Mouse (Mus musculus): ENCODE measurements around the gene Smarcb1. TPM values are rescaled to one million over a fixed set of nuclear protein-coding genes. Genes with fewer than 3 reads are reported as not detected.
"Not testable (repeated sequence)": the region's sequence is repeated elsewhere in the genome, so short reads cannot be mapped to it uniquely, and the experiment has no call there.

Smarcb1 gene
- total RNA-seq, 1 experiment: 84.4 TPM

- H3K4me1 ChIP-seq (ENCODE audit: control insufficient read depth in 2 of 2, insufficient read depth in 2 of 2, low read length in 2 of 2, poor library complexity in 1 of 2): peaks cover 1 to 9% of the 10 kb centered on the region in 2 experiments; a peak in 3 of 4 replicates
- no peak overlapping the region for H3K27ac ChIP-seq (ENCODE audit: insufficient read depth, low read depth, low read length, poor library complexity, severe bottlenecking)
- no peak for TF ChIP-seq CHD2 (IDR thresholded peaks at IDR 0.05; ENCODE audit: low read depth, low read length)
- TF ChIP-seq ZNF384 (IDR thresholded peaks at IDR 0.05; ENCODE audit: low read depth, low read length): no peak
- TF ChIP-seq MAFK (IDR thresholded peaks at IDR 0.05; ENCODE audit: insufficient read depth, low read depth, low read length): no peak
- no peak for TF ChIP-seq HCFC1 (IDR thresholded peaks at IDR 0.05; ENCODE audit: borderline replicate concordance, insufficient read depth, low read length)
- no peak for TF ChIP-seq ZC3H11A (IDR thresholded peaks at IDR 0.05; ENCODE audit: borderline replicate concordance, low read depth, low read length)
- in situ Hi-C loops (cut with MboI; ENCODE audit: low sequenced_read_pairs in 2 of 2, unreplicated experiment in 2 of 2): no loop called here
- no peak for DNase-seq (ENCODE audit: low read depth, low spot score)
- H3K4me3 ChIP-seq (ENCODE audit: insufficient read depth in 1 of 2, low read depth in 1 of 2, low read length in 2 of 2, poor library complexity in 1 of 2, severe bottlenecking in 1 of 2): no peak overlapping the region
- H3K36me3 ChIP-seq (ENCODE audit: control insufficient read depth, insufficient read depth, low read length, poor library complexity, severe bottlenecking): peaks cover 33% of the 10 kb centered on the region
- no peaks in the 10 kb centered on the region for H3K9me3 ChIP-seq (ENCODE audit: control insufficient read depth, insufficient read depth, low read depth, low read length)
- no peak overlapping the region for H3K9ac ChIP-seq (ENCODE audit: insufficient read depth, low read depth, low read length, poor library complexity, severe bottlenecking)
Measured at GRCm38 (mm10) chr10:75894601-75895000, 26.8 kb downstream of the Smarcb1 start.

- in situ Hi-C loops (cut with MboI; ENCODE audit: low sequenced_read_pairs in 2 of 2, unreplicated experiment in 2 of 2): no loop called here
- Histone ChIP-seq H3K9ac (ENCODE audit: insufficient read depth, low read depth, low read length, poor library complexity, severe bottlenecking) (peak within 1 kb of the TSS; percentile 80), H3K27ac (ENCODE audit: insufficient read depth, low read depth, low read length, poor library complexity, severe bottlenecking) (peak within 1 kb of the TSS; percentile 41; the same call in 1 of the 2 replicates), H3K4me3 (ENCODE audit: insufficient read depth in 1 of 2, low read depth in 1 of 2, low read length in 2 of 2, poor library complexity in 1 of 2, severe bottlenecking in 1 of 2) (peak within 1 kb of the TSS; percentile 60 to 82), H3K9me3 (ENCODE audit: control insufficient read depth, insufficient read depth, low read depth, low read length) (no peaks in the 10 kb centered on the region), H3K4me1 (ENCODE audit: control insufficient read depth in 2 of 2, insufficient read depth in 2 of 2, low read length in 2 of 2, poor library complexity in 1 of 2) (peaks cover 2 to 16% of the 10 kb centered on the region in 2 experiments), H3K36me3 (ENCODE audit: control insufficient read depth, insufficient read depth, low read length, poor library complexity, severe bottlenecking) (peaks cover 27% of the 10 kb centered on the region)
- DNase-seq (ENCODE audit: low read depth, low spot score): peak; percentile 99
- TF ChIP-seq MAFK (IDR thresholded peaks at IDR 0.05; ENCODE audit: insufficient read depth, low read depth, low read length) (no peak), ZNF384 (IDR thresholded peaks at IDR 0.05; ENCODE audit: low read depth, low read length) (no peak), CHD2 (IDR thresholded peaks at IDR 0.05; ENCODE audit: low read depth, low read length) (peak; percentile 83), HCFC1 (IDR thresholded peaks at IDR 0.05; ENCODE audit: borderline replicate concordance, insufficient read depth, low read length) (no peak), ZC3H11A (IDR thresholded peaks at IDR 0.05; ENCODE audit: borderline replicate concordance, low read depth, low read length) (no peak)
Measured at GRCm38 (mm10) chr10:75893089-75893750, 28.2 kb downstream of the Smarcb1 start, which contains the start of gene Derl3. Gene Derl3, plus strand, starts transcription at chr10:75893413.

- Histone ChIP-seq H3K4me3 (ENCODE audit: insufficient read depth in 1 of 2, low read depth in 1 of 2, low read length in 2 of 2, poor library complexity in 1 of 2, severe bottlenecking in 1 of 2) (no peak overlapping the region), H3K9me3 (ENCODE audit: control insufficient read depth, insufficient read depth, low read depth, low read length) (no peaks in the 10 kb centered on the region), H3K27ac (ENCODE audit: insufficient read depth, low read depth, low read length, poor library complexity, severe bottlenecking) (no peak overlapping the region), H3K9ac (ENCODE audit: insufficient read depth, low read depth, low read length, poor library complexity, severe bottlenecking) (no peak overlapping the region), H3K36me3 (ENCODE audit: control insufficient read depth, insufficient read depth, low read length, poor library complexity, severe bottlenecking) (0 out of 2 replicates have a peak, but pooled peaks cover 4% of the 10 kb centered on the region), H3K4me1 (ENCODE audit: control insufficient read depth in 2 of 2, insufficient read depth in 2 of 2, low read length in 2 of 2, poor library complexity in 1 of 2) (peaks cover 2 to 20% of the 10 kb centered on the region in 2 experiments)
- in situ Hi-C loops (cut with MboI; ENCODE audit: low sequenced_read_pairs in 2 of 2, unreplicated experiment in 2 of 2): no loop called here
- no peak for DNase-seq (ENCODE audit: low read depth, low spot score)
- TF ChIP-seq CHD2 (IDR thresholded peaks at IDR 0.05; ENCODE audit: low read depth, low read length): no peak
- no peak for TF ChIP-seq HCFC1 (IDR thresholded peaks at IDR 0.05; ENCODE audit: borderline replicate concordance, insufficient read depth, low read length)
- TF ChIP-seq ZNF384 (IDR thresholded peaks at IDR 0.05; ENCODE audit: low read depth, low read length): no peak
- TF ChIP-seq MAFK (IDR thresholded peaks at IDR 0.05; ENCODE audit: insufficient read depth, low read depth, low read length): no peak
- no peak for TF ChIP-seq ZC3H11A (IDR thresholded peaks at IDR 0.05; ENCODE audit: borderline replicate concordance, low read depth, low read length)
Measured at GRCm38 (mm10) chr10:75889406-75890153, 31.8 kb downstream of the Smarcb1 start.

- H3K4me1 ChIP-seq (ENCODE audit: control insufficient read depth in 2 of 2, insufficient read depth in 2 of 2, low read length in 2 of 2, poor library complexity in 1 of 2): peaks cover 2 to 16% of the 10 kb centered on the region in 2 experiments
- DNase-seq (ENCODE audit: low read depth, low spot score); H3K9ac ChIP-seq (ENCODE audit: insufficient read depth, low read depth, low read length, poor library complexity, severe bottlenecking); H3K9me3 ChIP-seq (ENCODE audit: control insufficient read depth, insufficient read depth, low read depth, low read length); H3K36me3 ChIP-seq (ENCODE audit: control insufficient read depth, insufficient read depth, low read length, poor library complexity, severe bottlenecking); H3K27ac ChIP-seq (ENCODE audit: insufficient read depth, low read depth, low read length, poor library complexity, severe bottlenecking); H3K4me3 ChIP-seq (ENCODE audit: insufficient read depth in 1 of 2, low read depth in 1 of 2, low read length in 2 of 2, poor library complexity in 1 of 2, severe bottlenecking in 1 of 2); in situ Hi-C loops (cut with MboI; ENCODE audit: low sequenced_read_pairs in 2 of 2, unreplicated experiment in 2 of 2): not testable (repeated sequence)
Measured at GRCm38 (mm10) chr10:75887504-75887903, 33.9 kb downstream of the Smarcb1 start.

Measured in ES-E14 (cell line).